Mouse (Mus musculus): ENCODE data around the gene Plxna4.

GRCm38 (mm10) chr6:32480741-32481140, 107.3 kb downstream of the Plxna4 start:
- TF ChIP-seq CTCF (conservative IDR thresholded peaks at IDR 0.05; ENCODE audit: low read length) (no peak), NANOG (IDR thresholded peaks at IDR 0.05; ENCODE audit: borderline replicate concordance, low read length) (no peak), POU5F1 (IDR thresholded peaks at IDR 0.05; ENCODE audit: borderline replicate concordance, low read length) (no peak)

Measured in E14TG2a.4 (cell line).